Mouse (Mus musculus) neural tube, embryonic 11.5 days (tissue): ENCODE data around the gene Gm20696. TPM values are rescaled to one million over a fixed set of nuclear protein-coding genes. Genes with fewer than 3 reads are reported as not detected.

Source experiments
- ATAC-seq: fragments of 200-750 bp; cut with Nextera tagmentation; 2 replicates; pipeline ENCODE4 v1.8.0; 2017; ENCODE audit warnings: moderate number of reproducible peaks, mild to moderate bottlenecking, moderate TSS enrichment, moderate library complexity; ENCODE audit not compliant: insufficient read depth, low FRiP score, low TSS enrichment
- DNase-seq: peaks from one replicate; pipeline ENCODE4 v3.0.0-alpha.2; 2015; ENCODE audit warnings: low spot score
- H3K27ac ChIP-seq: fragments of 300-500 bp; sonication (generic); 2 replicates; pipeline ENCODE4 v1.5.1; 2014; ENCODE audit warnings: low read depth, mild to moderate bottlenecking, low read length
- H3K27me3 ChIP-seq: fragments of 300-500 bp; sonication (generic); 2 replicates; pipeline ENCODE4 v1.6.1; 2014; ENCODE audit warnings: mild to moderate bottlenecking, low read length, mixed read lengths; ENCODE audit not compliant: control insufficient read depth, insufficient read depth
- H3K36me3 ChIP-seq: fragments of 300-500 bp; sonication (generic); 2 replicates; pipeline ENCODE4 v1.6.1; 2014; ENCODE audit warnings: mild to moderate bottlenecking, low read length, moderate library complexity, mixed read lengths; ENCODE audit not compliant: control insufficient read depth, insufficient read depth
- H3K4me1 ChIP-seq: fragments of 300-500 bp; sonication (generic); 2 replicates; pipeline ENCODE4 v1.6.1; 2014; ENCODE audit warnings: low read length, mixed read lengths; ENCODE audit not compliant: control insufficient read depth, insufficient read depth
- H3K4me2 ChIP-seq: fragments of 300-500 bp; sonication (generic); 2 replicates; pipeline ENCODE4 v1.6.1; 2014; ENCODE audit warnings: low read depth, mild to moderate bottlenecking, moderate library complexity
- H3K4me3 ChIP-seq: fragments of 300-500 bp; sonication (generic); 2 replicates; pipeline ENCODE4 v1.5.1; 2014; ENCODE audit warnings: low read depth, low read length
- H3K9ac ChIP-seq: fragments of 300-500 bp; sonication (generic); 2 replicates; pipeline ENCODE4 v1.6.1; 2014; ENCODE audit warnings: mild to moderate bottlenecking, low read length
- H3K9me3 ChIP-seq: fragments of 300-500 bp; sonication (generic); 2 replicates; pipeline ENCODE4 v1.6.1; 2016; ENCODE audit warnings: low read length; ENCODE audit not compliant: control insufficient read depth
- WGBS: fragments of 180-500 bp; shearing (Covaris S2); extraction: QIAGEN DNeasy Blood & Tissue Kit; methylation state at CpG from one replicate; pipeline ENCODE4 v1.1.7; 2014; 5-methylcytosine and 5-hydroxymethylcytosine counted together
- polyA plus RNA-seq: library from polyadenylated mRNA; unstranded; fragments of >200 nt; fragmentation: Nextera tagmentation; extraction: Ambion mirVana; gene quantifications from 2 replicates; pipeline ENCODE4 v1.2.1, GENCODE M21; 2014

Gm20696 gene
- polyA plus RNA-seq, 1 experiment from 2014 or later: 2.5 TPM

GRCm38 (mm10) chr6:99669481-99670325, 3.1 kb upstream of the Gm20696 start:
- no peaks in the 10 kb centered on the region for H3K36me3 ChIP-seq
- H3K27ac ChIP-seq: no peak overlapping the region
- H3K4me2 ChIP-seq: no peak overlapping the region
- H3K4me1 ChIP-seq: peaks cover 15% of the 10 kb centered on the region
- 22% methylated on average over 5 of the region's 5 CpGs for WGBS
- no peak overlapping the region for H3K9ac ChIP-seq
- H3K9me3 ChIP-seq: no peaks in the 10 kb centered on the region
- no peaks in the 10 kb centered on the region for H3K27me3 ChIP-seq
- ATAC-seq: peak; percentile 56; the same call in 1 of the 2 replicates
- DNase-seq: peak; percentile 63
- H3K4me3 ChIP-seq: no peak overlapping the region

DNA sequence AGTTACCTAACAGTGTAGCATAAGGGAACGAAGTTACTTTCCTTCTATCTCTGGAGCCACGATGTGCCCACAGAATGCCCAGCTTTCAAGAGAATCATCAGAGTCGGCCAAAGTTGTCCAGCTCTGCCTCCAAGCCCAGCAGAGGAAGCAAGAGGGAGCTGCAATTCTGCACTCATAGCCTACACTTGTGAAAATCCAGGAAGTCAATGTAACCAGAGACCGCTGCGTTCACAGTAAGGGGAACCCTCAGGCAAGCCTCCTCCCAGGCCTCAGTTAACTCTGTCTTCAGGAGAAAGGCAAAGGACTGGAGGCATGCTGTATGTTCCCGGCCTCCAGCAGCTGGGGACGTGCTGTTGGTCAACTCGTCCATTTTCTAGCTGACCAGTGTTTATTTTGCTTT, 693 bp upstream of the Gm20696 start:
- no peaks in the 10 kb centered on the region for H3K36me3 ChIP-seq
- H3K9ac ChIP-seq: peak overlapping the region; percentile 92; the same call in 1 of the 2 replicates
- no peaks in the 10 kb centered on the region for H3K27me3 ChIP-seq
- ATAC-seq: no peak
- DNase-seq: no peak
- H3K4me1 ChIP-seq: peaks cover 15% of the 10 kb centered on the region
- H3K27ac ChIP-seq: peak overlapping the region; percentile 68
- WGBS: 30% methylated on average over 8 of the region's 8 CpGs
- no peak overlapping the region; the same call in 1 of the 2 replicates for H3K4me3 ChIP-seq
- H3K9me3 ChIP-seq: no peaks in the 10 kb centered on the region
- H3K4me2 ChIP-seq: peak overlapping the region; percentile 94

GRCm38 (mm10) chr6:99665457-99666317, 910 bp downstream of the Gm20696 start:
- H3K9ac ChIP-seq: peak overlapping the region; percentile 92
- DNase-seq (no peak), ATAC-seq (no peak; the same call in 1 of the 2 replicates)
- peaks cover 16% of the 10 kb centered on the region for H3K4me1 ChIP-seq
- 28% methylated on average over 16 of the region's 16 CpGs for WGBS
- H3K27me3 ChIP-seq: no peaks in the 10 kb centered on the region
- H3K36me3 ChIP-seq: no peaks in the 10 kb centered on the region
- no peaks in the 10 kb centered on the region for H3K9me3 ChIP-seq
- peak overlapping the region; percentile 68 for H3K27ac ChIP-seq
- peak overlapping the region; percentile 81 for H3K4me3 ChIP-seq
- H3K4me2 ChIP-seq: peak overlapping the region; percentile 94

GRCm38 (mm10) chr6:99663232-99663631, 3.4 kb downstream of the Gm20696 start:
- no peak overlapping the region for H3K4me3 ChIP-seq
- WGBS: 78% methylated on average over 8 of the region's 8 CpGs
- no peaks in the 10 kb centered on the region for H3K36me3 ChIP-seq
- no peak for DNase-seq
- peaks cover 16% of the 10 kb centered on the region for H3K4me1 ChIP-seq
- no peaks in the 10 kb centered on the region for H3K9me3 ChIP-seq
- H3K27me3 ChIP-seq: no peaks in the 10 kb centered on the region
- no peak overlapping the region for H3K9ac ChIP-seq
- no peak for ATAC-seq
- H3K4me2 ChIP-seq: no peak overlapping the region
- H3K27ac ChIP-seq: no peak overlapping the region

GRCm38 (mm10) chr6:99660443-99660842, 6.2 kb downstream of the Gm20696 start:
- Histone ChIP-seq H3K36me3 (no peaks in the 10 kb centered on the region), H3K9ac (no peak overlapping the region), H3K4me1 (peaks cover 7% of the 10 kb centered on the region; the same call in 1 of the 2 replicates), H3K9me3 (no peaks in the 10 kb centered on the region), H3K4me2 (no peak overlapping the region), H3K27me3 (no peaks in the 10 kb centered on the region), H3K27ac (no peak overlapping the region), H3K4me3 (no peak overlapping the region)
- WGBS: 46% methylated on average over 3 of the region's 3 CpGs
- no peak for DNase-seq
- no peak for ATAC-seq

DNA sequence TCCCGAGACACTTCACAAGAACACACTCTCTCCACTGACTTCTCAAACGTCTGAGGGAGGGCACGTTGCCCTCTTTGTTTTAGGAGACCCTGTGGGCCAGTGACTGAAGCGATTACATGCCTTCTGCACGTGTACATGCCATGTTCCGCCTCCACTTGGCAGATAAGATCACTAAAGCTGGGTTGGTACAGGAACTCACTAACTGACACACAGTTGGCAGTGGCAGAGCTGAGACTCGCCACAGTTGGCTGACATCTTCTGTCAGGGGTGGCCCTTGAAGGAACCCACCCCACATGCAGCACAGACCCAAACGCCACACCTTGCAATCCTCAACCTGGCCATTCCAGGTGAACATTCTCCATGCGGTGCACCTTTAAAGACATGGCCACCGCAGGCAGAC, 8.0 kb downstream of the Gm20696 start:
- WGBS: 93% methylated on average over 10 of the region's 10 CpGs
- Histone ChIP-seq H3K27ac (no peak overlapping the region), H3K4me2 (no peak overlapping the region), H3K36me3 (no peaks in the 10 kb centered on the region), H3K4me1 (peaks cover 7% of the 10 kb centered on the region; the same call in 1 of the 2 replicates), H3K9ac (no peak overlapping the region), H3K27me3 (no peaks in the 10 kb centered on the region), H3K9me3 (no peaks in the 10 kb centered on the region), H3K4me3 (no peak overlapping the region)
- DNase-seq: no peak
- ATAC-seq: no peak

DNA sequence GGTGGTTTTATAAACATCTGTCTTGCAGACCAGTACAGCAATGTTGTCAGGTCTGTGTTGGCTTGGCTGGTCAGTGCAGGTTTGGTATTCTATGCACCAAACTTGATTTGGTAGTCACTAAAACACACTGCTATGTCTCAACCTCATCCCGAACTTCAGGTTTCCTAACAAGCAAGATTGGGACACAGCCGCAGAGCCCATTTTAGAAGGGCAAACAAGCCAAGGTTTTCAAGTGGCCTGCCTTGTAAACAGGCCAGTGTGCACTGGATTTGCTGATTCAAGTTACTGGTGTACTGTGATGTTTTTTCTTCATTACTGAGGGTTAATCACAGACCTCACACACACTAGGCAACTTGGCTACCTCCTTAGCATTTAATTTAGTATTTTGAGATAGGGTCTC, 10.5 kb downstream of the Gm20696 start:
- H3K9ac ChIP-seq: no peak overlapping the region
- H3K27ac ChIP-seq: no peak overlapping the region
- no peaks in the 10 kb centered on the region for H3K27me3 ChIP-seq
- no peak overlapping the region for H3K4me2 ChIP-seq
- 92% methylated on average over 2 of the region's 2 CpGs for WGBS
- H3K4me1 ChIP-seq: peaks cover 9% of the 10 kb centered on the region; the same call in 1 of the 2 replicates
- H3K36me3 ChIP-seq: no peaks in the 10 kb centered on the region
- H3K9me3 ChIP-seq: no peaks in the 10 kb centered on the region
- ATAC-seq: no peak
- no peak for DNase-seq
- H3K4me3 ChIP-seq: no peak overlapping the region

DNA sequence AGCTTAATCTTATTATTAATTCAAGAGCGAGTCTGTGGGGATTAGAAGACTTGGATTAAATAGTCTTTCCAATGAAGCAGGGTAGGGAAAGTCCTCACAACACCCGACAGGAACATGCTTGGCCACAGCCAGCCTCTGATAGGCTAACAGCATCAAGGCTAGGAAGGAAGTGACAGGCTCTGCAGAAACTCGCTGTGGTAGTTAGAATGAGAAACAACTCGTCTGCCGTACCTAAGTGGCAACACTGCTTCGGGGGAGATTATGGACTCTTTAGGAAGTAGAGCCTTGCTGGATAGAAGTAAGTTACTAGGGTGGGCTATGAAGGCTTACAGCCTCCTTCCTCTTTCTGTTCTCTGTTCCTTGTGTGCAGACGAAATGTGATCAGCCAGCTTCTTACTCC, 11.1 kb downstream of the Gm20696 start:
- Histone ChIP-seq H3K4me1 (peaks cover 5% of the 10 kb centered on the region; the same call in 1 of the 2 replicates), H3K36me3 (no peaks in the 10 kb centered on the region), H3K9ac (no peak overlapping the region), H3K9me3 (no peaks in the 10 kb centered on the region), H3K27ac (no peak overlapping the region), H3K4me3 (no peak overlapping the region), H3K27me3 (no peaks in the 10 kb centered on the region), H3K4me2 (no peak overlapping the region)
- WGBS: 73% methylated on average over 7 of the region's 7 CpGs
- DNase-seq (no peak), ATAC-seq (no peak)
